22 mouse cellular contexts compared by ENCODE assay signal in genomic region chr5:147049544-147050209, GRCm38 (mm10). TPM values are rescaled to one million over a fixed set of nuclear protein-coding genes. Genes with fewer than 3 reads are reported as not detected.
A peak's percentile ranks its signal among the peaks of the same experiment; 100 is the strongest.
DNase-seq lines count a peak whose midpoint lies in the region; ATAC-seq lines count a peak whose summit lies in the region.
"Had no signal": no experiment of that assay in that cellular context is flagged by ENCODE, and none has a peak within 500 bp of the region (broad histone marks: within the 10 kb centered on the region; RNA-seq: fewer than 3 reads in every experiment).

No protein-coding gene starts in this region.

- H3K4me2 ChIP-seq in kidney, embryonic 14.5 days (replicated peaks; ENCODE audit: low read depth, low read length) = no peak overlapping the region
- no peak overlapping the region for H3K4me2 ChIP-seq in neural tube, embryonic 15.5 days
- H3K4me2 ChIP-seq: forebrain, embryonic 12.5 days; lung, embryonic 14.5 days; midbrain, embryonic 12.5 days had no signal

- H3K27me3 ChIP-seq in kidney, embryonic 14.5 days (ENCODE audit: control insufficient read depth, insufficient read depth, low read length) = no peaks in the 10 kb centered on the region
- no peaks in the 10 kb centered on the region for H3K27me3 ChIP-seq in neural tube, embryonic 15.5 days (replicated peaks)
- H3K27me3 ChIP-seq: forebrain, embryonic 12.5 days; midbrain, embryonic 12.5 days had no signal

- H3K4me1 ChIP-seq in kidney, embryonic 14.5 days (ENCODE audit: control insufficient read depth, insufficient read depth, low read length) = peaks cover 18% of the 10 kb centered on the region
- H3K4me1 ChIP-seq in neural tube, embryonic 15.5 days = peaks cover 21% of the 10 kb centered on the region

- H3K27ac ChIP-seq in kidney, embryonic 14.5 days (ENCODE audit: low read depth, low read length) = no peak overlapping the region
- H3K27ac ChIP-seq in neural tube, embryonic 15.5 days (replicated peaks) = no peak overlapping the region
- H3K27ac ChIP-seq: embryonic facial prominence, embryonic 10.5 days; forebrain, embryonic 12.5 days; gastrocnemius, adult 2 months; hindbrain, postnatal 0 days; macrophage; midbrain, embryonic 12.5 days had no signal

- ATAC-seq in kidney, embryonic 14.5 days (ENCODE audit: low FRiP score, low TSS enrichment) = no peak
- ATAC-seq in CD4-positive, CD25-positive, alpha-beta regulatory T cell, adult 4 months = peak; percentile 22
- peak; percentile 9 for ATAC-seq in inflammation-experienced regulatory T-cells, adult 6 months
- ATAC-seq in megakaryocyte progenitor cell, adult 5-6 weeks (replicated peaks; ENCODE audit: poor library complexity) = no peak
- no peak for ATAC-seq in neural tube, embryonic 15.5 days (ENCODE audit: low FRiP score)
- ATAC-seq: hindbrain, postnatal 0 days had no signal

- DNase-seq in kidney, postnatal 10 days = peak; percentile 2
- DNase-seq in 416B (ENCODE audit: low read depth) = peak; percentile 79
- no peak for DNase-seq in urinary bladder, postnatal 14 days (ENCODE audit: low spot score)
- DNase-seq: adrenal gland, postnatal 14 days; cerebellum, adult 18-20 months; cerebellum, postnatal 36 days; gastrocnemius, adult 2 months; kidney, adult 9 months; layer of hippocampus, postnatal 36 days; lung, embryonic 14.5 days; thymus, postnatal 4 days had no signal

- no peak overlapping the region for H3K4me3 ChIP-seq in kidney, embryonic 14.5 days (ENCODE audit: low read length)
- H3K4me3 ChIP-seq in neural tube, embryonic 15.5 days (replicated peaks) = no peak overlapping the region
- H3K4me3 ChIP-seq: embryonic facial prominence, embryonic 10.5 days; forebrain, embryonic 12.5 days; midbrain, embryonic 12.5 days had no signal

- H3K9ac ChIP-seq in kidney, embryonic 14.5 days (ENCODE audit: low read depth, low read length) = no peak overlapping the region
- H3K9ac ChIP-seq in neural tube, embryonic 15.5 days (replicated peaks) = no peak overlapping the region
- H3K9ac ChIP-seq: forebrain, embryonic 12.5 days; lung, embryonic 14.5 days; midbrain, embryonic 12.5 days had no signal

- WGBS in kidney, embryonic 14.5 days = 32% methylated on average over 19 of the region's 19 CpGs
- 66% methylated on average over 19 of the region's 19 CpGs for WGBS in neural tube, embryonic 15.5 days

- no peaks in the 10 kb centered on the region for H3K36me3 ChIP-seq in kidney, embryonic 14.5 days (ENCODE audit: control insufficient read depth, insufficient read depth, low read length)
- no peaks in the 10 kb centered on the region for H3K36me3 ChIP-seq in neural tube, embryonic 15.5 days
- H3K36me3 ChIP-seq: embryonic facial prominence, embryonic 10.5 days; forebrain, embryonic 12.5 days; midbrain, embryonic 12.5 days had no signal

- no peaks in the 10 kb centered on the region for H3K9me3 ChIP-seq in kidney, embryonic 14.5 days (ENCODE audit: control insufficient read depth, low read length)
- no peaks in the 10 kb centered on the region for H3K9me3 ChIP-seq in neural tube, embryonic 15.5 days (replicated peaks)
- H3K9me3 ChIP-seq: embryonic facial prominence, embryonic 10.5 days; forebrain, embryonic 12.5 days; G1E; midbrain, embryonic 12.5 days had no signal

RNA-seq across cellular contexts. Expression of gene Lnx2, which starts 26.7 kb away (rescaled TPM):
- polyA plus RNA-seq in kidney, embryonic 14.5 days (2014; fragmentation: Nextera tagmentation; extraction: Ambion mirVana) = 10.8 and 14.4 TPM in 2 replicates
- polyA plus RNA-seq in CD4-positive, CD25-positive, alpha-beta regulatory T cell, adult 4 months (2017; shearing (Covaris generic)) = 10 to 100 TPM; 19.6 to 29.9 TPM
- 10 to 100 TPM; 21.4 to 30.5 (median 28.0) TPM for polyA plus RNA-seq in inflammation-experienced regulatory T-cells, adult 6 months (2017; shearing (Covaris generic))
- 11.9 and 12.0 TPM in 2 replicates for total RNA-seq in megakaryocyte progenitor cell, adult 5-6 weeks (2015)
- 5.1 and 5.2 TPM in 2 replicates for total RNA-seq in megakaryocyte progenitor cell, adult 5-6 weeks (2017)
- 4.2 and 6.5 TPM in 2 replicates for polyA plus RNA-seq in neural tube, embryonic 15.5 days (2015; fragmentation: Nextera tagmentation; extraction: Ambion mirVana)

RNA-seq across cellular contexts. Expression of gene Polr1d, which starts 27.2 kb away (rescaled TPM):
- polyA plus RNA-seq in kidney, embryonic 14.5 days (2014; fragmentation: Nextera tagmentation; extraction: Ambion mirVana) = 146 and 173 TPM in 2 replicates
- 100 to 1,000 TPM; 126 to 148 TPM for polyA plus RNA-seq in CD4-positive, CD25-positive, alpha-beta regulatory T cell, adult 4 months (2017; shearing (Covaris generic))
- 100 to 1,000 TPM; 137 to 194 (median 168) TPM for polyA plus RNA-seq in inflammation-experienced regulatory T-cells, adult 6 months (2017; shearing (Covaris generic))
- total RNA-seq in megakaryocyte progenitor cell, adult 5-6 weeks (2015) = 160 and 162 TPM in 2 replicates
- total RNA-seq in megakaryocyte progenitor cell, adult 5-6 weeks (2017) = 131 and 134 TPM in 2 replicates
- polyA plus RNA-seq in neural tube, embryonic 15.5 days (2015; fragmentation: Nextera tagmentation; extraction: Ambion mirVana) = 106 and 112 TPM in 2 replicates

Comparison
In these comparisons a context has a peak if more than half of its experiments do, and no peak if none do; other contexts are left out.
1. ATAC-seq: peak in CD4-positive, CD25-positive, alpha-beta regulatory T cell, adult 4 months (single experiment) and inflammation-experienced regulatory T-cells, adult 6 months (single experiment); none in kidney, embryonic 14.5 days (single experiment), megakaryocyte progenitor cell, adult 5-6 weeks (single experiment) and neural tube, embryonic 15.5 days (single experiment).